Mouse (Mus musculus) retina, embryonic 14.5 days (tissue): Measurements from ENCODE around the gene Cdkn2aipnl.

Source experiments
- DNase-seq: peaks from one replicate; pipeline ENCODE4 v3.0.0-alpha.2; 2015; ENCODE audit warnings: low spot score

Gene Cdkn2aipnl

GRCm38 (mm10) chr11:52003772-52004528 is 36.5 kb downstream of the Cdkn2aipnl start, which contains the start of gene Cdkl3:
TSS of gene Cdkl3 (plus strand) at chr11:52004221.
- peak; percentile 94 for DNase-seq

GRCm38 (mm10) chr11:52005586-52005985 is 38.1 kb downstream of the Cdkn2aipnl start:
- no peak for DNase-seq

- no peak for DNase-seq
Observed at GRCm38 (mm10) chr11:52011011-52011410, 43.5 kb downstream of the Cdkn2aipnl start.

GRCm38 (mm10) chr11:52011541-52011940 is 44.1 kb downstream of the Cdkn2aipnl start:
- DNase-seq = peak; percentile 23

- no peak for DNase-seq
Observed at GRCm38 (mm10) chr11:52018217-52018616, 50.8 kb downstream of the Cdkn2aipnl start.
